Mouse (Mus musculus) heart, postnatal 25 days (tissue): ENCODE data around the gene Epp13. TPM values are rescaled to one million over a fixed set of nuclear protein-coding genes. Genes with fewer than 3 reads are reported as not detected.
"Not testable (repeated sequence)": the region's sequence is repeated elsewhere in the genome, so short reads cannot be mapped to it uniquely, and the experiment has no call there.

Source experiments
- DNase-seq: peaks from one replicate; pipeline ENCODE4 v3.0.0; 2022; ENCODE audit warnings: low spot score
- intact Hi-C: fragments of 180-260 bp; cut with DNase I; formaldehyde crosslinking; loops from one replicate; pipeline ENCODE4 v1.15.1; 2025
- total RNA-seq, 2 experiments: library from RNA; stranded (reverse); gene quantifications; 2 replicates each; pipeline ENCODE4 v1.2.3; 2021

Gene Epp13
- total RNA-seq, 2 experiments from 2014 or later = not detected

GRCm38 (mm10) chr7:6283451-6284075 is 31.1 kb downstream of the Epp13 start:
- intact Hi-C loops = loop anchor here (2.0 to 10.0 kb wide), 5 partner anchors 43 to 1011 kb away; partner anchors contain the start of genes Gm20715 and Zfp28
- DNase-seq = peak; percentile 49

- intact Hi-C loops = loop anchor here (5.0 to 10.0 kb wide), 6 partner anchors 100 to 1010 kb away; partner anchors contain the start of genes Gm20715, Zfp28 and Zfp954
- DNase-seq = no peak
Measured at GRCm38 (mm10) chr7:6284442-6285012, 32.0 kb downstream of the Epp13 start.

- intact Hi-C loops = loop anchor here (5.0 to 10.0 kb wide), 6 partner anchors 99 to 1009 kb away; partner anchors contain the start of genes Gm20715, Zfp28 and Zfp954
- no peak for DNase-seq
Measured at GRCm38 (mm10) chr7:6285366-6285765, 32.9 kb downstream of the Epp13 start.

GRCm38 (mm10) chr7:6285842-6286705 is 33.6 kb downstream of the Epp13 start, which contains the start of gene Zfp667:
TSS of gene Zfp667 (plus strand) at chr7:6286579.
- peak; percentile 96 for DNase-seq
- intact Hi-C loops = loop anchor here (2.0 to 10.0 kb wide), 7 partner anchors 47 to 1009 kb away; partner anchors contain the start of genes Gm20715, Zfp28 and Zfp954

- no peak for DNase-seq
- intact Hi-C loops = loop anchor here (2.0 to 10.0 kb wide), 7 partner anchors 46 to 1008 kb away; partner anchors contain the start of genes Gm20715, Zfp28 and Zfp954
Measured at GRCm38 (mm10) chr7:6286921-6287531, 34.5 kb downstream of the Epp13 start.

- not testable (repeated sequence) for DNase-seq
Measured at GRCm38 (mm10) chr7:6291121-6291520, 38.6 kb downstream of the Epp13 start.

GRCm38 (mm10) chr7:6300796-6301195 is 48.3 kb downstream of the Epp13 start:
- intact Hi-C loops, DNase-seq: not testable (repeated sequence)

More at GRCm38 (mm10) chr7:6291121-6291520, 38.6 kb downstream of the Epp13 start:
- intact Hi-C loops = not testable (repeated sequence)

- DNase-seq = no peak
- intact Hi-C loops = no loop called here
Measured at GRCm38 (mm10) chr7:6330458-6331232, 78.1 kb downstream of the Epp13 start.

- intact Hi-C loops = no loop called here
- peak; percentile 65 for DNase-seq
Measured at GRCm38 (mm10) chr7:6331233-6331956, 78.9 kb downstream of the Epp13 start, which contains the start of gene Zfp583. TSS of gene Zfp583 (minus strand) at chr7:6331285.

Other genes starting within 250 kb of the Epp13 start
- not detected for gene Vmn1r65, start 241.7 kb upstream of the Epp13 start, total RNA-seq
- not detected for gene Nlrp4c, start 207.5 kb upstream of the Epp13 start, total RNA-seq
- 10 to 100 TPM; 29.8 to 33.1 TPM for gene Zfp787, start 96.7 kb upstream of the Epp13 start, total RNA-seq
- gene Zfp444, start 80.5 kb upstream of the Epp13 start, total RNA-seq = 10 to 100 TPM; 10.2 to 16.8 TPM
- not detected for gene Galp, start 55.6 kb upstream of the Epp13 start, total RNA-seq
- gene Zscan5b, start 30.4 kb upstream of the Epp13 start, total RNA-seq = not detected
- 1 to 10 TPM; 2.8 to 3.5 TPM for gene Zfp667, start 33.9 kb downstream of the Epp13 start, total RNA-seq
- 1 to 10 TPM in 1 of 2 experiments, under 1 TPM in 1; 0.88 to 1.9 TPM for gene Zfp583, start 78.6 kb downstream of the Epp13 start, total RNA-seq
- gene Gm3854, start 91.0 kb downstream of the Epp13 start, total RNA-seq = under 1 TPM; 0.48 to 0.52 TPM
- gene Zfp78, start 110.6 kb downstream of the Epp13 start, total RNA-seq = 1 to 10 TPM; 2.7 to 3.3 TPM
- 1 to 10 TPM; 2.5 to 2.6 TPM for gene Zfp28, start 130.6 kb downstream of the Epp13 start, total RNA-seq
- not detected for gene Smim17, start 146.0 kb downstream of the Epp13 start, total RNA-seq
- gene Gm20715, start 157.6 kb downstream of the Epp13 start, total RNA-seq = not detected
- not detected for gene Olfr1344, start 186.0 kb downstream of the Epp13 start, total RNA-seq
- gene Olfr1336, start 203.5 kb downstream of the Epp13 start, total RNA-seq = not detected
- not detected for gene Olfr1346, start 214.4 kb downstream of the Epp13 start, total RNA-seq
- not detected for gene Olfr5, start 234.2 kb downstream of the Epp13 start, total RNA-seq
- gene Olfr1347, start 247.0 kb downstream of the Epp13 start, total RNA-seq = not detected